Mouse (Mus musculus) layer of hippocampus, adult 2 months (tissue): ENCODE results near the gene Gm20503. TPM values are rescaled to one million over a fixed set of nuclear protein-coding genes. Genes with fewer than 3 reads are reported as not detected.

Experiments
- DNase-seq, 2 experiments: peaks; one replicate each; pipeline ENCODE4 v3.0.0; 2022; ENCODE audit warnings: low spot score in 2 of 2
- H3K27ac ChIP-seq: fragments of 200-600 bp; 2 replicates; pipeline ENCODE4 v1.8.1; 2022
- H3K4me3 ChIP-seq: fragments of 200-600 bp; 2 replicates; pipeline ENCODE4 v1.8.1; 2022; ENCODE audit warnings: mild to moderate bottlenecking
- CTCF ChIP-seq: fragments of 200-600 bp; conservative IDR thresholded peaks from 2 replicates; pipeline ENCODE4 v1.8.1; 2022; ENCODE audit warnings: antibody characterized with exemption, mild to moderate bottlenecking, moderate library complexity
- total RNA-seq, 2 experiments: library from RNA; stranded (reverse); gene quantifications; 2 replicates each; pipeline ENCODE4 v1.2.3; 2021

Gene Gm20503
- total RNA-seq, 2 experiments from 2014 or later: 2.5 TPM; not detected in 1

DNA sequence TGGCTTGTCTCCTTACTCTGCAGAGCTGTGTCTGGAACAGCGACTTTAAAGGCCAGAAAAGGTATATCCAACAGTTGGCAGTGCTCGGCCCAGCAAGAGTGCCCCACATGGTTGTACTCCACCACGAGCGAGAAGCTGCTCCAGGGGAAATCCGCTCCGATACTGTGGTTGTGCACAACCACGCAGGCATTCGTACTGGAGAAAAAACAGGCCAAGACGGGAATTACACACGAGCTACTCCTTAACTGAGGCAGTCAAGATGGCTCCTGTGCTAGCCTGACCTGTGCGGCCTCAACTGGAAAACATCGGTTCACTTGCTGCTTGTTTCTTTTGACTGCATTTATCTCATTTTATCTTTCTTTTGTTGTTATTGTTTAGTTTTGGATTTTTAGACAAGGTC lies 59.5 kb downstream of the Gm20503 start:
- H3K27ac ChIP-seq: no peak overlapping the region
- TF ChIP-seq CTCF: no peak
- no peak overlapping the region for H3K4me3 ChIP-seq
- DNase-seq: no peak

DNA sequence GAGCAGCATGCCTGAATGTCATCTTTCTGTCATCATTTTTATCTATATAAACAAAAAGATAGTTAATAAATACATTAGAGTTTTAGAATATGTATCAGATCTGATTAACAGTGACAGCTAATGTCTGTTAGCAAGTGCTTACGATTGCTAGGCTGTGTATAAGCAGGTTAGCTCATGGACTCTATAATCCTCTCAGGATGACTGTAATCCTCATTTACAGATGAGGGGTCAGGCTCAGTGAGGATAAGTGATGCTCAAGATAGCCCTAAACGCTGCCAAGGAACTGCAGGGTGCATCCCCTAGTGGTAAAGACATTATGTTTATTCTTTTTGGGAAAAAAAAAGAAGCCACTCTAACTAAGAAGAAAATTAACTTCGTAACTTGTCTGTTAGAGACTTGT lies 66.3 kb downstream of the Gm20503 start:
- no peak overlapping the region for H3K4me3 ChIP-seq
- no peak for TF ChIP-seq CTCF
- H3K27ac ChIP-seq: no peak overlapping the region
- DNase-seq: no peak

DNA sequence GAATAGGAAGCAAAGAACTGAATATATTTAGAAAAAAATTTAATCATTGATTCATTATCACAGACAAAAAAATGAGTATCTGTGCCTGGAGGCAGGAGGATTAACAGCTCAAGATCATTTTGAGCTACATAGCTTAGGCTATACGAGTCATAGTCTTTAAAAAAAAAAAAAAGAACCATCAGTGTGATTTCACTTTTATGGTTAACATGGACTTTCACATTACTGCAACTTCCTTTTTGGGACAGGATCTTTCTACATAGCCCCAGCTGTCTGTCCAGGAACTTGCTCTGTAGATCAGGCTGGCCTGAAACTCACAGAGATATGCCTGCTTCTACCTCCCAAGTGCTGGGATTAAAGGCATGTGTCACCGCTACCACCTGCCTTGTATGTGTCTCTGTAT lies 80.4 kb downstream of the Gm20503 start:
- Histone ChIP-seq H3K4me3 (no peak overlapping the region), H3K27ac (no peak overlapping the region)
- no peak for DNase-seq
- no peak for TF ChIP-seq CTCF

DNA sequence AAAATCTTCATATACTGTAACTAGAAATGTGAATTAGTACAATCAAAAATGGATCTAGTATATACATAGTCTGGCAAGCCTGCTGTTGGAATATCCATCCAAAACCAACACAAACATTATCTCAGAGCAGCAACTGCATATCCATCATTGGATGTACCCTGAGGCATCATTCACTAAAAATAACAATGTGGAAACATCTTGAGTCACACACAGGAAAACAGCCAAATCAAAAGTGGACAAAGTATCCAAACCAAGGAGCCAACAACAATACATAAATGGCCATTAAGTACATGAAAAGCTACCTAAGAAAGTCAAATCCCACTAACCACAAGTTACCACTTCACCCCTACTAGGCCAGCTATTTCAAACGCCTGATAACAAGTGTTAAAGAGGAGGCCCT lies 86.4 kb downstream of the Gm20503 start:
- no peak for DNase-seq

More for the DNA sequence above, 86.4 kb downstream of the Gm20503 start:
- Histone ChIP-seq H3K27ac (no peak overlapping the region), H3K4me3 (no peak overlapping the region)
- no peak for TF ChIP-seq CTCF

Other genes with a start within 250 kb of the Gm20503 start
- under 1 TPM in 1 of 2 experiments, not detected in 1; 0.20 TPM for gene Olfr267, start 215.5 kb upstream of the Gm20503 start, total RNA-seq
- 100 to 1,000 TPM; 117 to 120 TPM for gene Ecpas, start 90.5 kb upstream of the Gm20503 start, total RNA-seq
- 10 to 100 TPM; 51.3 to 53.1 TPM for gene Zkscan16, start 59.6 kb upstream of the Gm20503 start, total RNA-seq
- 1 to 10 TPM; 3.2 to 3.3 TPM for gene Ptgr1, start 16.1 kb upstream of the Gm20503 start, total RNA-seq
- 1 to 10 TPM; 5.5 to 6.1 TPM for gene Dnajc25, start 8.1 kb upstream of the Gm20503 start, total RNA-seq
- 10 to 100 TPM; 91.0 to 93.5 TPM for gene Gng10, start 31.9 kb downstream of the Gm20503 start, total RNA-seq
- gene AI481877, start 135.8 kb downstream of the Gm20503 start, total RNA-seq: not detected
- 10 to 100 TPM; 67.1 to 68.0 TPM for gene Ugcg, start 186.0 kb downstream of the Gm20503 start, total RNA-seq